ENCODE assay signal across 25 mouse cellular contexts in genomic region chr5:57768469-57769022, GRCm38 (mm10). TPM values are rescaled to one million over a fixed set of nuclear protein-coding genes. Genes with fewer than 3 reads are reported as not detected.
DNase-seq lines count a peak whose midpoint lies in the region; ATAC-seq and TF ChIP-seq lines count a peak whose summit lies in the region.
"Had no signal": no experiment of that assay in that cellular context is flagged by ENCODE, and none has a peak within 500 bp of the region (broad histone marks: within the 10 kb centered on the region; RNA-seq: fewer than 3 reads in every experiment).

No protein-coding gene starts in this region.

- 59% methylated on average over 10 of the region's 10 CpGs for WGBS in heart, embryonic 13.5 days

- H3K9ac ChIP-seq in heart, embryonic 13.5 days, result no peak overlapping the region
- H3K9ac ChIP-seq: forebrain, embryonic 15.5 days; hindbrain, embryonic 15.5 days; limb, embryonic 12.5 days; liver, embryonic 15.5 days; lung, embryonic 14.5 days; midbrain, embryonic 15.5 days; neural tube, embryonic 12.5 days had no signal

- no peak for TF ChIP-seq CTCF in embryonic fibroblast, embryonic 13.5 days (IDR thresholded peaks at IDR 0.05; ENCODE audit: borderline replicate concordance, insufficient read depth, low read length)

- H3K36me3 ChIP-seq in heart, embryonic 13.5 days, result 0 out of 2 replicates have a peak, but pooled peaks cover 3% of the 10 kb centered on the region
- H3K36me3 ChIP-seq: forebrain, embryonic 15.5 days; hindbrain, embryonic 15.5 days; limb, embryonic 12.5 days; liver, embryonic 15.5 days; midbrain, embryonic 15.5 days; neural tube, embryonic 12.5 days had no signal

- no peaks in the 10 kb centered on the region for H3K9me3 ChIP-seq in heart, embryonic 13.5 days
- H3K9me3 ChIP-seq: forebrain, embryonic 15.5 days; hindbrain, embryonic 15.5 days; limb, embryonic 12.5 days; liver, embryonic 15.5 days; midbrain, embryonic 15.5 days; neural tube, embryonic 12.5 days had no signal

- no peak for ATAC-seq in heart, embryonic 13.5 days (ENCODE audit: extremely low read depth, insufficient number of reproducible peaks, low FRiP score, low TSS enrichment)
- ATAC-seq: activated CD4-positive, CD25-positive, alpha-beta regulatory T cell, adult 4 months; forebrain, embryonic 15.5 days; inflammation-experienced regulatory T-cells, adult 6 months; midbrain, embryonic 15.5 days had no signal

- H3K27ac ChIP-seq in heart, embryonic 13.5 days (replicated peaks), result peak overlapping the region; percentile 5; the same call in 1 of the 2 replicates
- H3K27ac ChIP-seq in embryonic fibroblast, embryonic 13.5 days (ENCODE audit: insufficient read depth, low read length), result peak overlapping the region; percentile 70; the same call in 1 of the 2 replicates
- H3K27ac ChIP-seq: forebrain, embryonic 15.5 days; hindbrain, embryonic 15.5 days; limb, embryonic 12.5 days; liver, embryonic 15.5 days; midbrain, embryonic 15.5 days; neural tube, embryonic 12.5 days had no signal

- H3K4me3 ChIP-seq in heart, embryonic 13.5 days, result no peak overlapping the region
- H3K4me3 ChIP-seq in embryonic fibroblast, embryonic 13.5 days (ENCODE audit: insufficient read depth, low read length), result no peak overlapping the region
- H3K4me3 ChIP-seq: forebrain, embryonic 15.5 days; hindbrain, embryonic 15.5 days; limb, embryonic 12.5 days; liver, embryonic 15.5 days; midbrain, embryonic 15.5 days; neural tube, embryonic 12.5 days had no signal

- DNase-seq in heart, postnatal 25 days (ENCODE audit: low spot score), result no peak
- DNase-seq in 3134 (ENCODE audit: extremely low read depth, insufficient read length, low spot score) (peak; percentile 14), 416B (ENCODE audit: low read depth) (peak; percentile 66)
- no peak for DNase-seq in retina, embryonic 14.5 days (ENCODE audit: low spot score)
- DNase-seq in right cerebral cortex, adult 2 months (ENCODE audit: low spot score in 2 of 2), result no peak
- DNase-seq: adrenal gland, adult 2 months; adrenal gland, postnatal 36 days; cerebellum, adult 2 months; cerebellum, postnatal 14 days; heart, postnatal 4 days; kidney, adult 11 months; kidney, postnatal 14 days; lung, embryonic 14.5 days; lung, postnatal 14 days had no signal

- intact Hi-C loops in heart, postnatal 25 days (cut with DNase I), result no loop called here

- H3K4me2 ChIP-seq in heart, embryonic 13.5 days, result no peak overlapping the region
- H3K4me2 ChIP-seq: forebrain, embryonic 15.5 days; hindbrain, embryonic 15.5 days; limb, embryonic 12.5 days; liver, embryonic 15.5 days; lung, embryonic 14.5 days; midbrain, embryonic 15.5 days; neural tube, embryonic 12.5 days had no signal

- TF ChIP-seq POLR2A in embryonic fibroblast, embryonic 13.5 days (IDR thresholded peaks at IDR 0.05; ENCODE audit: low read depth, low read length), result no peak

- peaks cover 36% of the 10 kb centered on the region for H3K4me1 ChIP-seq in heart, embryonic 13.5 days
- H3K4me1 ChIP-seq in embryonic fibroblast, embryonic 13.5 days (ENCODE audit: control insufficient read depth, insufficient read depth, low read length), result peaks cover 2% of the 10 kb centered on the region; the same call in 1 of the 2 replicates
- H3K4me1 ChIP-seq: hindbrain, embryonic 15.5 days; limb, embryonic 12.5 days; neural tube, embryonic 12.5 days had no signal

- H3K27me3 ChIP-seq in heart, embryonic 13.5 days (replicated peaks), result no peaks in the 10 kb centered on the region
- H3K27me3 ChIP-seq: forebrain, embryonic 15.5 days; hindbrain, embryonic 15.5 days; limb, embryonic 12.5 days; liver, embryonic 15.5 days; midbrain, embryonic 15.5 days; neural tube, embryonic 12.5 days had no signal

RNA-seq across cellular contexts. Expression of gene Pcdh7, which starts 50.8 kb away (rescaled TPM):
- 16.0 and 16.5 TPM in 2 replicates for polyA plus RNA-seq in heart, embryonic 13.5 days (2015; fragmentation: Nextera tagmentation; extraction: Ambion mirVana)
- total RNA-seq in heart, postnatal 25 days (2021), result 100 to 1,000 TPM; 110 to 115 TPM
- 61.2 and 63.8 TPM in 2 replicates for polyA plus RNA-seq in embryonic fibroblast, embryonic 13.5 days (2011; ENCODE audit: insufficient read length, low read depth, missing spikeins)
- total RNA-seq: MEL had no signal
- polyA plus RNA-seq: activated CD4-positive, CD25-positive, alpha-beta regulatory T cell, adult 4 months; inflammation-experienced regulatory T-cells, adult 6 months had no signal

Comparison
In these comparisons a context has a peak if more than half of its experiments do, and no peak if none do; other contexts are left out.
1. DNase-seq: peak in 3134 (single experiment) and 416B (single experiment); none in heart, postnatal 25 days (single experiment), retina, embryonic 14.5 days (single experiment) and right cerebral cortex, adult 2 months (0 of 2).